Mouse (Mus musculus) spleen, postnatal 36 days (tissue): ENCODE data around the gene Nkx2-2.
"Not testable (repeated sequence)": the region's sequence is repeated elsewhere in the genome, so short reads cannot be mapped to it uniquely, and the experiment has no call there.

Experiments used
- DNase-seq, 2 experiments: peaks; one replicate each; pipeline ENCODE4 v3.0.0; 2022; ENCODE audit warnings: low spot score in 2 of 2, mixed read lengths in 1 of 2

Nkx2-2 gene

DNA sequence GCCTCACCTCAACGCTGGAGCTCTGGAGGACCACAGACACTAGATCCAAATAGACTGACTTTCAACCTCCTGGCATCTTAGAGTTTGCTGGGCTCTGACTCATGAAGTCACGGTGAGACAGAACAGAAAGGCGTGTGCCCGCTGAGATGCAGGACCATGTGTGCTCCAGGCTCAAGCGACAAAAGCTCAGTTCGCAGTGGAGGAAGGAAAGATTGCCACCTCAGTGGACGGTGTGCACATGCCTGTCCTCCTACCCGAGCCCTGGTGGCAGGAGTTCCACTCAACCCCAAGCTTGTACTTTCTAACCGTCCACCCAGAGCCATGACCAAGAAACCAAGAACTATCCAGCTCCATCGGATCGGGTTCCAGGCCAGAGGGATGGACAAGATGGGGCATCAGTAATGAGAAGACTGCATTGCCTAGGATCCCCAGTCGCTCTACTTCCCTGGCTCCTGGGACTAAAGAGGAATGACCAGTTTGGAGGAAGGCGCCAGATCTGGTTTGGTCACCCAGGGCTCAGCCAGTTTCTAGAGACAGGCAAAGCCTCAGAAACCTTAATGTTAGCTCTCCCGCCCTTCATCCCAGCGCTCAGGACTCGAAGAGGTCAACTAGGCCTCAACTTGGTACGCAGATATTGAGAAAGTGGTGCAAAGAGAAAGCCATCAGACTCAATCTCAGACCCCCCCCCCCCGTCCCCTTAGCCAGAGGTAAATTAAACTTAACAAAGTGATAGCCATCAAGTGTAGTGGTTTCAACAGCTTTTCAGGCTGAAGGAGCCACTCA is 11.9 kb downstream of the Nkx2-2 start:
- DNase-seq = no peak

DNA sequence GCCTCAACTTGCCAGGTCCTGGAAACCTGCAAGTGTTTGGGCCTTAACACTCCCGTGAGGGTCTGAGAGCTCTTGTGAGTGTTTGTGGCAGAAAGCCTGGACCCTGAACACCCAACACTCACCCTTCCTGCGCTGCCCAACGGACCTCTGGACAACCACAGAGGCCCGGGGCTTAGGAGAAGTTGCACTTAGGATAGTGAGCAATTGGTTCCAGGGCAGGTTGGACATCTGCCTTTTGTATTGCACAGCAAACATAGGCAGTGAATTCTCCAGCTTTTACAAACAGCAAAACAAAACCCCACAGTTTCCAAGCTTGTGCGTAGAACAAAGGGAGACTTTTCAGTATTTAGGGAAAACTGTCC is 12.8 kb downstream of the Nkx2-2 start:
- DNase-seq = no peak

DNA sequence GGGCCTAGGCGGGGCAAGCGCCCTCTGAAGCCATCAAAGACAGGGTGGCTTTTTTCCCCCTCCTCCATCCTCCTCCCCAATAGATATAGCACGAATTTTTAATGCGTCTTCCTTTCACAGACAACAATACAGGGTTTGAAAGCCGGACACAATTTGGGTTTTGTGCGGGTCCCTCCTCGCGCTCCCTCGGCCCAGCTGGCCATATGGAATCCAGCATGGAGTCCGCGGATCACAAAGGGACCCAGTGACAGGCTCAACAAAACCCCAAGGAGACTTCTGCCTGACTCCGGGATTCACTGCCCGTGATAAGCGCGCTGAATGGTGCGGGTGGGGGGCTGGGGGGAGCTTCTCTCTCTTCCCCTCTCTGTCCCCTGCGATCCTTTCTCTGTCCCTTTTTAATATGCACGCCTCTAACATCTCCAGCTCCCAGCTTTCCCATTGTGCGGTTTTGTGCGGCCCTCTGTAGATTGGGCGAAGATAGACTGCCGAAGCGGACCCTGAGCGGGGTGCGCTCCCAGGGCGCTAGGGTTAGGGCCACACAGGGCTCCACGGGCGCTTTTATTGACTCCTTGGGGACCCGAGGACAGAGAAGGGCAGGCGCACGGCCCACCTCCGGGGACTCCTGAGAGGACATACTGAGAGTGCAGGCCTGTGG is 13.3 kb downstream of the Nkx2-2 start:
- no peak for DNase-seq

DNA sequence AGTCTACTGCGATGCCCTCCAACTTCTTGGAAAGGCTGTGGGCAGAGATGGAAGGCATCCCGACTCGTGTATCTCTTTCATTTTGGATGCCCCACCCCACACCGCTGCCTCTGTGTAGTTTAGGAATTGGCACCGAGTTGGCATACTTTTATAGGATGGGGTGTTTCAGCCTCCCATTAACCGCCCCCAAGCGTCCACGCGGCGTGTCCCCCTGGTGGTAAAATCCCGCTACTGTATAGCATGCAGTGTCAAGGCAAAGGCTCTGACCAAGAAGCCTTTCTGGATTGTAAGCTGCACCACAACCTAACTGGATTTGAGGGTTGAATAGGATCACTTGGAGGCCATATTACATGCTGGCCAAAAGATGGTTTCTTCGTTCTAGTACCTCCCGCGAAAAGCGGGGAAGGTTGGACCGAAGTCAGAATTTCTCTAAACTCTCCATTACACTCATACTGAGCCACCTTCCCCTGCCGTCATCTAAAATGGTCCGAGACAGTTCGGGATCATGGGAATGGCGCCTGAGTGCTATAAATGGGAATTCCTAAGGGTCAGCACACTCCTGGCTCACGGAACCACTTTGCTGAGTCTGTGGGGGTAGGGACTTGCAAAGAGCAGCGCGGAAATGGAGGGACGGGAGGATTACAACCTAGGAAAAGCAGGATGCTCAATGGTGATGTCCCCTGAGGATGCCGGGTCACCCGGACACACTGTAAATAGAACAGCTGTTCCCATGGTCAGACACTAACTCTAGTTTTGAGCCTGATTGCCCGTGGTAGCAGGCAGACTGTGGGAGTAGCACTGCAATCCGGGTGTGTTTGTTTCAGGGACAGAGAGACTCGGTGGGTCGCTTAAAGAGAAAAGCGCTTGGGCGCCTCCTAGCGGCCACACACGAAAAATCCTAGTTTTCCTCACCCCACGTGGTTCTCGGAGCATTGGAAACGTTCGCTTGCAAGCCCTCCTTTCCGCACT is 15.7 kb downstream of the Nkx2-2 start:
- peak; percentile 17 to 29 for DNase-seq

- peak; percentile 48 to 54 for DNase-seq
Observed at GRCm38 (mm10) chr2:147177672-147178071, 16.4 kb downstream of the Nkx2-2 start.

DNA sequence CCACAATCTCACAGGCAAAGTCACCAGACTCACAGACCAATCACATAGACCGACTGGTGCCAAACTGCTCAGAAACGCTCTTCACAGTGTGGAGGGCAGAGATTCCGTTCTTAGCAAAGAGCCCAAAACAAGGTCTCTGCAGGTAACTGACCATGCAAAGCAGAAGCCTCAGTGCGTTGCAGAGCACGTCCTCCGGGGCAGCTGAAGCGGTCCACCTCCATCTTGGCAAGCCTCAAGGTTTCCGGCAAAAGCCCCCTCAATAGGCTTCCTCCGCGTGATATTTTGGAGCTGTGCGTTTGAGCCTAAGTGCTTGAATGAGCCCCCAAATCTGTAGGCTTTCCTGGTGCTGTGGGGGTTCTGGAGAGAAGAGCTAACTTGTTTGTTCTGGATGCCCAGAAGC is 18.7 kb downstream of the Nkx2-2 start:
- no peak for DNase-seq

- no peak for DNase-seq
Observed at GRCm38 (mm10) chr2:147173751-147174150, 20.3 kb downstream of the Nkx2-2 start.

GRCm38 (mm10) chr2:147170538-147170937 is 23.5 kb downstream of the Nkx2-2 start:
- DNase-seq = not testable (repeated sequence)

DNA sequence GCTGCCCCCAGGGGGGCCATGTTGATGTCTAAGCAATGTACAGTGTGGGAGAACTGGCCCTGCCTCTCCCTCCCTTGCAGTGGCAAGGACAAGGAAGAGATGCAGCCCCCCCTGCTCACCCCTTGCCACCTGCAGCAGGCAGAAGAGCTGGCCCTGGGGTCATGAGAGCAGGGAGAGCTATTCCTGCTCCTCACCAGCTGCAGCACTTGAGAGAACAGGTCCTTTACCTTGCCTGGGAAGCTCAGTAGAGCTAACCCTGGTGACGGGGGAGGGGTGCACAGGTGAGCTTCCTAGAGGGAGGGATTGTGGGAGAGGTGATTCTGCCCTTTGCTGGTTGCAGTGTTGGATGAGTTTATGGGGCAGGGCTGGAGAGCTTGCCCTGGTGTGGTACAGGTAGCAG is 28.2 kb downstream of the Nkx2-2 start:
- no peak for DNase-seq

- no peak for DNase-seq
Observed at GRCm38 (mm10) chr2:147165376-147165775, 28.7 kb downstream of the Nkx2-2 start.

GRCm38 (mm10) chr2:147152543-147152942 is 41.5 kb downstream of the Nkx2-2 start:
- no peak for DNase-seq
